Mouse (Mus musculus): ENCODE results near the gene Tbata. TPM values are rescaled to one million over a fixed set of nuclear protein-coding genes. Genes with fewer than 3 reads are reported as not detected.
A peak's percentile ranks its signal among the peaks of the same experiment; 100 is the strongest.

Gene Tbata
- total RNA-seq, 2 experiments from 2014 or later = 0.76 to 1.1 TPM

DNA sequence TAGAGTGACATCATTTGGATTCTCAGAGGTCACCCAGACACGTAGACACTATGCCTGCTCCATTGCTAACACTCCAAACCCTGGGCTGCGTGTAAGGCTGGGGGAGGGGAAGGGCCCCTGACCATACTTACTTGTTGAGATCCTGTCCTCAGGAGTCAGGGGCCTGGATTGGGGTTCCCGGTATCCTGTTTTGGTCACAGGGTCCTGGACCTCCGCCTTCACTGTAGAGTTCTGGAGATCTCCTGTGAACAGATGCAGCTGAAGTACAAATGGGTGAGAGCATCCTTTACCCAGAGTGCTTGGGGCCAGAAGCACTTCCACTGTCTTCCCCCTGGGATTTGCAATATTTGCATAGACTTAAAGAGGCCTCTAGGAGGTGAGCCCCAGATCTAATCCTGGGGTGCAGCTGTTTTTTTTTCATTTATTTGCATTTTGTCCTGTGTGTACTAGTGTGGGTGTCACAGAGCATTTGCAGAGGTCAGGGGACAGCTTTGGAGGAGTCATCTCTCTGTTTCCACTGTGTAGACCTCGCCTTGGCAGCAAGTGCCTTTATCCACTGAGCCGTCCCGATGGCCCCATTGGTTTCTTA lies 28.6 kb downstream of the Tbata start:
- intact Hi-C loops (cut with DNase I) = loop anchor here (5.0 to 10.0 kb wide), 2 partner anchors 197 to 454 kb away; no protein-coding TSS in a partner anchor
- no peak for DNase-seq (ENCODE audit: low spot score in 2 of 2)

GRCm38 (mm10) chr10:61200998-61201397 lies 29.2 kb downstream of the Tbata start:
- intact Hi-C loops (cut with DNase I) = loop anchor here (5.0 to 10.0 kb wide), 2 partner anchors 196 to 454 kb away; no protein-coding TSS in a partner anchor
- no peak for DNase-seq (ENCODE audit: low spot score in 2 of 2)

- DNase-seq (ENCODE audit: low spot score in 2 of 2) = no peak
- intact Hi-C loops (cut with DNase I) = loop anchor here (5.0 to 10.0 kb wide), 2 partner anchors 196 to 453 kb away; no protein-coding TSS in a partner anchor
Measured at GRCm38 (mm10) chr10:61201596-61202318, 30.0 kb downstream of the Tbata start.

GRCm38 (mm10) chr10:61203930-61204329 lies 32.2 kb downstream of the Tbata start:
- intact Hi-C loops (cut with DNase I) = loop anchor here (5.0 to 10.0 kb wide), 2 partner anchors 193 to 451 kb away; no protein-coding TSS in a partner anchor
- DNase-seq (ENCODE audit: low spot score in 2 of 2) = no peak

GRCm38 (mm10) chr10:61208114-61208684 lies 36.4 kb downstream of the Tbata start:
- intact Hi-C loops (cut with DNase I) = loop anchor here (10.0 kb wide), 1 partner anchor 447 kb away; no protein-coding TSS in a partner anchor
- no peak for DNase-seq (ENCODE audit: low spot score in 2 of 2)

DNA sequence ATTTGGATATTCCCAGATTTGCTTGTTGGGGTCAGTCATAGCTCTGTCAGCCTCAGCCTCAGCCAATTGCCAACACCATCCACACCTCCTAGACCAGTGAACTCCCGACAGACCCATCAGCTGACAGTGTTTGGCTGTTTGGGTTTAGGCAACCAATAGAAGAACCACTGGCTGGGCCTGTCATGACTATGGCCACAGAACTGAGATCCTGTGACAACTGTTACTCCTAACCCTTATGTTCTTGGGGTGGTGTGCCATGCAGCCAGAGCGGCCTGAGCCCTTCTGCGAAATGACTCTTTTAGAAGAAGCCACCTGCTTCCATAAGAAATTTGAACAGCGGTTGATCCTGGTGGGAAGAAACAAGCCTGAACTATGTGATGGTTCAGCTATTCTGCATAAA lies 39.4 kb downstream of the Tbata start:
- intact Hi-C loops (cut with DNase I) = no loop called here
- no peak for DNase-seq (ENCODE audit: low spot score in 2 of 2)

DNA sequence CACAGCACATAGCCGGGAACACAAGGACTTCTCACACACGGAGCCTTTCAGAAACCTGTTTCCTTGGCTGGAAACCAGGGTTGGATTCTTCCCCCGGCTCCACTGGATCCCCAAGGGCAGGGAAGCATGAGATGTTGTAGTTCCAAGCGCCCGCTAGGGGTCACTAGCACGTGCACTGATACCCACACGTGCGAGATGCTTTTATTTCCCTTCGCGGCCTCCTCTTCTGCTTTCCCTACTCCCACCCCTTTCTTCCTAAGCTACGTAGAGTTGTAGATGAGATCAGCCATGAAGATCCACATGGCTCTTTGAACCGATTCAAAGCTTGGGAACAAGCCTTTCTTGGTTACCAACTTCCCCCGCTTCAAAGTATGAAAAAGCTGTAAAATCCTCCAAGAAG lies 40.0 kb downstream of the Tbata start:
- intact Hi-C loops (cut with DNase I) = no loop called here
- DNase-seq (ENCODE audit: low spot score in 2 of 2) = peak; percentile 55 to 56

GRCm38 (mm10) chr10:61212817-61213216 lies 41.1 kb downstream of the Tbata start:
- DNase-seq (ENCODE audit: low spot score in 2 of 2) = no peak
- intact Hi-C loops (cut with DNase I) = no loop called here

DNA sequence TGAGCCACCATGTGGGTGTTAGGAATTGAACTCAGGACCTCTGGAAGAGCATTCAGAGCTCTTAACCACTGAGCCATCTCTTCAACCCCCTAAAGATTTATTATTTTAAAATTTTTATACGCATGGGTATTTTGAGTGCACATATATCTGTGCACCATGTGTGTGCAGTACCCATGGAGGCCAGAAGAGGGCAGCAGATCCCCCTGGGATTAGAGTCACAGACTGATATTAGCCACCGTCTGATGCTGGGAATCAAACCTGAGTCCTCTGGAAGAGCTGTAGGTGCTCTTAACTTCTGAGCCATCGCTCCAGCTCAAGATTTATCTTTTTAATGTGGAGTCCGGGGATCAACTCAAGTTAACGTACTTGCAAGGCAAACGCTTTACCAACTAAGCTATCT lies 43.9 kb downstream of the Tbata start:
- intact Hi-C loops (cut with DNase I) = no loop called here
- no peak for DNase-seq (ENCODE audit: low spot score in 2 of 2)

DNA sequence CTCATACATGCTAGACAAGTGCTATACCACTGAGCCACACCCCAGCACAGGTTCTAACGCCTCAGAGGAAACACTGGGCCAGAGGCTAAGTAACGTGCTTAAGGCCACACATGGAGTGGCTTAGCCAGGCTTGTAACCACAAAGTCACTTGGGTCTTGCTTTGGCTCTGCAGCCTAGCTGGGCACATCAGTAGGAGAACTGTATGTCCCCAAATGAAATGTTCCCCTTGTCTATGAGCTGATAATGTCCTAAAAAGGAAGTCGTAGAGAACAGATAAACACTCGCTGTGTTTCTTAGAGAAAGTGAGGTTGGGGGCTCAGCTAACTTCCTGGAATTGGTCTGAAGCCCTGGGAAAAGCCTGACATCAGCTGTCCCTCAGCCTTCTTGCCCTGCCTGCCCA lies 44.4 kb downstream of the Tbata start:
- no peak for DNase-seq (ENCODE audit: low spot score in 2 of 2)
- intact Hi-C loops (cut with DNase I) = no loop called here

DNA sequence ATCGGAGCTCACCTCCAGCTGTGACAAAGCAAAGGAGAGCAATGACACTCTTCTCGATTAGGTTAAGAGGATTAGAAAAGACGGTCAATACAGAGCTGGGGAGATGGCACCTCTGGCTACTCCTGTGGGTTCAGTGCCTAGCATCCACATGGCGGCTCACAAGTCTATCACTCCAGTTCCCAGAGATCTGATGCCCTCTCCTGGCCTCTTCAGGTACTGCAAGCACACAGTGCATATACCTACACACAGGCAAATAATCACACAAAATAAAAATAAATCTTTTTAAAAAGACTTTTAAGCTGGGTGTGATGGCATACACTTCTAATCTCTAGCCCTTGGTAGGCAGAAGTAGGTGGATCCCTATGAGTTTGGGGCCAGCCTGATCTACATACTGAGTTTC lies 47.6 kb downstream of the Tbata start:
- intact Hi-C loops (cut with DNase I) = no loop called here

DNA sequence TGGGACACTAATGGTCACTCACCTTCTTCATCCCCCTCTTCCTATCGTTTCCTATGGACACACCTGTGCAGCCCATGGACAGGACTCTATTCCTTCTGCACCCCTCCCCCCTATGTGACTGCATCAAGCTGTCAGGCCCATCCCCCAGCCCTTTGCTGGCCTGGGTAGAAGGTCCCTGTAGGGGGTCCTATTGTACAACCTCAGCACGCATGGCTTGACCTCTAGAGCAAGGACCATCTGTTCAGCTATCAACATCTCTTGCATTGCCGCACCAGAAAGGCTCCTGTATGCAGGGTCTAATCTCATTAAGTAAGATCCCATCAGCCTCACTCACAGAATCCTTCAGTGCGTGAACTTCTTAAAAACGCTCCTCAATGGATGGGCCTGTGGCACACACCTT lies 53.9 kb downstream of the Tbata start:
- intact Hi-C loops (cut with DNase I) = no loop called here
- DNase-seq (ENCODE audit: low spot score in 2 of 2) = no peak

More for the DNA sequence above, 47.6 kb downstream of the Tbata start:
- no peak for DNase-seq (ENCODE audit: low spot score in 2 of 2)

DNA sequence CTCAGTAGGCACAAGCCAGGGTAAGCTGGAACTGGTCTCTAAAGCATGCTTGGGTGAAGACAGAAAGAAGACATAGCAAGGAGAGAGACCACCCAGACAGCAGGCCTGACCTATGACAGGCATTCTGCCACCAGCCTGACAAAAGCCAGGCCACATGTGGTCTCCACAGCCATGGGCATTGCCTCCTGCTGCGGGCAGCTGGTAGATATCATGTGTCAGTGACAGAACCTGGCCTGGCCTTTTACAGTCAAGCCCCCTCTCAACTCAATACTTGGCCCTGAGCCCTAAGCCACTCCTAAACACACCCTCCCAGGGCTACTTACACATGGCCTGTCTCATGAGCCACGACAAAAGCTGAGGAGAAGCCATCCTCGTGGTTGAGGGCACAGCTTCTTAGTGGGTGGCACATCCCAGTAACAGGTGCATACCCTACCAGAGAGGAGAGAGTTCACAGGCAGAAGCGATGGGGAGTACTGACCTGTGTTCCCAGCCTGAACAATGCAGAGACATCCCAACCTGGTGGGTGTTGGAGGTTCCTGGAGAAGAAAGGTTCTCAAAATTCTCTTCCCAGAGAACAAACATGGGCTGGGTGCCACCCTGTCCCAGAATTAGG lies 55.1 kb downstream of the Tbata start:
- DNase-seq (ENCODE audit: low spot score in 2 of 2) = no peak
- intact Hi-C loops (cut with DNase I) = no loop called here

GRCm38 (mm10) chr10:61231756-61232155 lies 60.0 kb downstream of the Tbata start:
- intact Hi-C loops (cut with DNase I) = no loop called here

DNA sequence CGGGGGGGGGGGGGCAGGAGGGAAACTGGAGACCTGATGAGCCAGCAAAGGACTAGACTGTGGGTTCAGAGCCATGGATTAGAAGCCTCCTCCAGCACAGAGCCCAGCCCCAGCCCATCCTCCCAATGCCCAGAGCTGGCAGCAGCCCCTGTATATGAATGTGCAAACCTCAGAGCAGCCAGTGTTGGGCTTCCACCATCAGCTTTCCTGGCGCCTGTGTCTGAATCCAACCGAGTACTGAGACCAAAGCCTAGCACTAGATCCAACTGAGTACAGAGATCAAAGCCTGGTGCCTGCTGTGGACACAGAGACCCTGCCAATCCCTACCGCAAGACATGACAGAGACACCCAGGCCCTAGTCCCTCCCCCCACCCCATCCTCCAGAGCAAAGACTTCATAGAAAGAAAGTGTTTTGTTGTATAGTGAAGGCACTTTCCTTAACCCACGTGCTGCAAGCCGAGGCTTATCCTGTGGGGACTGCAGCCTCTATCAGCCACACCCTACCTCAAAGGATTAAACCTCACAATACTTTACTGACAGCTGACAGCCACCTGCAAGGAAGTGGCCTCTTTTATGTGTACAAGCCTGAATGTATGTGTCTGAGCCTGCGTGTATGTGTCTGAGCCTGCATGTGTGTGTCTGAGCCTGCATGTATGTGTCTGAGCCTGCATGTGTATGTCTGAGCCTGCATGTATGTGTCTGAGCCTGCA lies 61.3 kb downstream of the Tbata start:
- no peak for DNase-seq (ENCODE audit: low spot score in 2 of 2)
- intact Hi-C loops (cut with DNase I) = no loop called here

More at GRCm38 (mm10) chr10:61231756-61232155, 60.0 kb downstream of the Tbata start:
- no peak for DNase-seq (ENCODE audit: low spot score in 2 of 2)

DNA sequence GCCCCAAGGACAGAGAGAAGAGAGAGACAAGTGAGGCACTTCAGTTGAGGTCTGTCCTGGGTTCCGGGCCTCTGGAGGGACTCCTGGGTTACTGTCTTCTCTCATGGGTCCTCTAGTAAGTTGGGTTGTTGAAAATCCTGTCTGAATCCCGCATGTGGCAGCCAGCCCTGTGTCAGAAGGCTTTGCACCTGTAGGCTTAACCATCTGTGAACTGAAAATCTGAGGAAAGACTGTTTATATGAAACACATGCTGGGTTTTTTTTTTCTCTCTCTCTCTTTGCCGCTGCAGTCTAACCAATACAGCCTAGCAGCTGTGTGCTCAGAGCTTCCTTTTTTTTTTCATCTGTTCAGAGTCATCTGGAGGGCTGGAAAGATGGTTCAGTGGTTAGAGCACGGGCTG lies 62.6 kb downstream of the Tbata start:
- no peak for DNase-seq (ENCODE audit: low spot score in 2 of 2)
- intact Hi-C loops (cut with DNase I) = no loop called here

- intact Hi-C loops (cut with DNase I) = no loop called here
- no peak for DNase-seq (ENCODE audit: low spot score in 2 of 2)
Measured at GRCm38 (mm10) chr10:61235677-61236267, 64.0 kb downstream of the Tbata start.

DNA sequence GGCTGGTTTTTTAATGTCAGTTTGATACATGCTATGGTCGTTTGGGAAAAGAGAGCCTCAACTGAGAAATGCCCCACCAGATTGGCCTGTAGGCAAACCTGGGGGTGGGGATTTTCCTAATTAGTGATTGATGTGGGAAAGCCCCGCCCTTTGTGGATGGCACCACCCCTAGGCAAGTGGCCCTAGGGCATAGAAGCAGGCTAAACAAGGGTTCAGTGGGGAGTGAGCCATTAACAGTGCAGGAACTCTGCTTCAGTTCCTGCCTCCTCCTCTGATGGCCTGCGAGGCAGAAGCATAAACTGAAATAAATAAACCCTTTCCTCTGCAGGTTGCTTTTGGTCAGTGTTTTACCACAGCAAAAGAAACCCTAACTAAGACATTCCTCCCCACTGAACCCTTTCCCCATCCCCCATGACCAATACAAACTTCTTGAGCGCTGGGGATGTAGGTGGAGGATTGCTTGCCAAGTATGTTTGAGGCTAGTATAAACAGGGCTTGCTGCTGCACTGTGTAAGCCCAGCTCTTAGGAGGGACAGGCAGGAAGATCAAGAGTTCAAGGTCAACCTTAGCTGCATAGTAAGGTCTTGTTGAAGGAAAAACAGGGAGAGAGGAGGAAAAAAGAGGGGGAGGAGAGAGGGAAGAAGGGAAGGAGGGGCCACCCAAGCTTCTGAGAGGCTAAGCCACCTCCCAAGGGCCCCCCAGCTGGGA lies 65.1 kb downstream of the Tbata start:
- DNase-seq (ENCODE audit: low spot score in 2 of 2) = no peak
- intact Hi-C loops (cut with DNase I) = no loop called here

DNA sequence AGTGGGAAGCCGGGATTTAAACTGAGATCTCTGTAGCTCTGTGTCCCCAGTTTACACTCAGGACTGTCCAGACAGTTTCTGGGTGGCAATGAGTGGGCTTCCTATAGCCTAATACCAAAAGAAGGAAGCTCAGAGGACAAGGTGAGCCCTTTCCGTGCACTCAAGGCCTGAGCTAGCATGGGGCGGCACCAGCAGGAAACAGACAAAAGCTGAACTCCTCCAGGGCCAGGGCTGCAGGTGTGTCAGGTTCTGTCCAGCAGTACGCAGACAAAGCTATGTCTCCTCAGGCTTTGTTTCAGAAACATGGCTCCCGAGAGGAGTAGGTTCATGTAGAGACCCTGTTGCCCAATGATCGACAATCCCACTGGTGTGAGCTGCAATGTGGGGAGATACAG lies 65.6 kb downstream of the Tbata start:
- intact Hi-C loops (cut with DNase I) = no loop called here
- DNase-seq (ENCODE audit: low spot score in 2 of 2) = no peak

All from left cerebral cortex, postnatal 25 days (tissue).